Mouse (Mus musculus) left cerebral cortex, adult 18-20 months (tissue): Measurements from ENCODE around the gene Stard3. TPM values are rescaled to one million over a fixed set of nuclear protein-coding genes. Genes with fewer than 3 reads are reported as not detected.

Experiments used
- DNase-seq, 2 experiments: peaks; one replicate each; pipeline ENCODE4 v3.0.0; 2021 to 2022; ENCODE audit warnings: low spot score in 2 of 2, mixed read lengths in 1 of 2
- total RNA-seq, 2 experiments: library from RNA; stranded (reverse); gene quantifications; 2 replicates each; pipeline ENCODE4 v1.2.3; 2021

The Stard3 gene
- total RNA-seq, 2 experiments from 2014 or later = 39.8 to 40.9 TPM

- DNase-seq = peak in 1 of 2 experiments; percentile 66
Measured at GRCm38 (mm10) chr11:98346168-98346567, 12.0 kb upstream of the Stard3 start.

DNA sequence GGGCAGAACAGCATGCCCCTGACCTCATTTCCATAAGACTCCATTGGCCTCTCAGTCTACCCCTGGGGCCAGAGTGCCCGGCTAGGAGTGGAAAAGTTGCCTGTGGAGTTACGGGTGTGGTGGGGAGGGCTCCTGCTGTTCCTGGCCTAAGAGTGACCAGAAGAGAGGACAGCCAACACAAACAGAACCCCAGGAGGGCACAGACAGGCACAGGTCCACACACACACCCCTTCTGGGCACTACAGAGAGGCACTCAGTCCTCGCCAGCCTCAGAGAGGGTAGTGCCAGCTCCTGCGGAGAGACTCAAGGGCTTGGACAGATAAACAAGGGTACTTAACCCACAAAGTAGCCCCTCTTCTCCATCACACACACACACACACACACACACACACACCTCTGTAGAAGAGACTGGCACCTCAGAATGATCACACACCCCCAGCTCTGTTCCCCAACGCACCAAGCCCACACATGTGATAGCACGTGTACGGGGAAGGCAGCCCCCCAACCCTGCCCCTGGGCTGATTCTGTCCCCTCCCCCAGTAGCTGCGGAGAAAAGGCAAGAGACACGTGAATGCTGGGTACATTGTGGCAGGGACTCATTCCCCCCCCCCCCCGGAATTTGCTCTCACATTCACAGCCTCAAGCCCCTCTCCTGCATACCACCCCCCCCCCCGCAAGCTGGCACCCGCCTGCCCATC is 10.6 kb upstream of the Stard3 start:
- DNase-seq = no peak

DNA sequence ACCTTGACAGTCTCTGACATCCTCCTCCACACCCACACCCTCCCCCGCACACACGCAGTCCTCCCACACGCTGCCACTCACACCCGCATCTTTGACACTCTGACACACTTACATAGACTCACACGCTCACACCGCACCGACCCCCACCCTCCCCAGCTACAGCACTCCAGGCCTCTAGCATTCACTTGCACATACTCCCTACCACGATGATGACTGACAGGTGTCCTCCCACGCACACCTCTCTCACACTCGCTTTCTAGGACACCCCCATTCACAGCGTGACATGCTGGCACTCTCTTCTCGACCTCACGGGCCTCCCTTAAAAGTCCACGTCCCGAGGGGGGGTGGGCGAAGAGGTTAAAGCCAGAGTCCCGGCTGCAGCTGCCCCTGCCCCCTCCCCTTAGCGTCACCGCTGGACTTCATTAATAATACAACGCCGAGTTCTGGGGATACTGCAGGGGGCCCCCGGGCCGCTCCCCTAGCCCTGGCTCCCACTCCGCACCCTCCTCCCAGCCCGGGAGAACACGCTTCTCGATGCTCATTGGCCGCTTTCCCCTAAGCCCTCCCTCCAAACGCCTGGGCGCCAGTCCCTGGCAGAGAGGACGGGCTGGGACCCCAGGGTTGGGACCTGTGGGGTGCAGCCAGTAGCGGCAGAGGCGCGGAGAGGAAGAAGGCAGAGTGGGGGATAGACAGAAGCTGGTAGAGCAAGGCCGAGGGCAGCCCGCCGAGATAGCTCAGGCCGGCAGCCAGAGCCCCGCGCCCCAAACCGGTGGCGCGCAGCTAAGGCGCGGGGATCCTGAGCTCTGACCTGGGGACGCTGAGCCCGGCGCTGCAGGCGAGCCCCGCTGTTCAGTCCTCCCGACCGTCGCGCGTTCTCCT is 9.8 kb upstream of the Stard3 start, which contains the start of gene Ppp1r1b:
Ppp1r1b (plus strand) TSS at position 322 of the 879 bp plus-strand sequence.
- peak; percentile 72 to 82 for DNase-seq

DNA sequence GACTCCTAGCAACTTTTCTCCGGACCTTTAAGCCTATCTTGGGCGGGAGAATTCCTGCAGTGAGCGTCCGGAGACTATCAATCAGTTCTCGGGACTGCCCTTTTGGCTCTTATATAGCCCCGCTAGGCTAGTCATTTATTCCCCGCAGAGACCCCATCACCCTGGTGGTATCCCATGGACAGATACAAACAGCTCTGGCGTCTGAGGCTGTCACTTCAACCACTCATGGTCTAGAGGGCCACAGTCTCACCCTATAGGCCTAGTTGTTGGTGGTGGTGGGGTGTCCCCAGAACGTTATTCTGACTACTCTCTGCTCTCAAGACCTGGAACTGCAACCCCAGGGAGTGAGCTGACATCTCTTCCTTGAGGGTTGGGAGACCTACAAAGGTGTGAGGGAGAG is 8.9 kb upstream of the Stard3 start:
- no peak for DNase-seq

DNA sequence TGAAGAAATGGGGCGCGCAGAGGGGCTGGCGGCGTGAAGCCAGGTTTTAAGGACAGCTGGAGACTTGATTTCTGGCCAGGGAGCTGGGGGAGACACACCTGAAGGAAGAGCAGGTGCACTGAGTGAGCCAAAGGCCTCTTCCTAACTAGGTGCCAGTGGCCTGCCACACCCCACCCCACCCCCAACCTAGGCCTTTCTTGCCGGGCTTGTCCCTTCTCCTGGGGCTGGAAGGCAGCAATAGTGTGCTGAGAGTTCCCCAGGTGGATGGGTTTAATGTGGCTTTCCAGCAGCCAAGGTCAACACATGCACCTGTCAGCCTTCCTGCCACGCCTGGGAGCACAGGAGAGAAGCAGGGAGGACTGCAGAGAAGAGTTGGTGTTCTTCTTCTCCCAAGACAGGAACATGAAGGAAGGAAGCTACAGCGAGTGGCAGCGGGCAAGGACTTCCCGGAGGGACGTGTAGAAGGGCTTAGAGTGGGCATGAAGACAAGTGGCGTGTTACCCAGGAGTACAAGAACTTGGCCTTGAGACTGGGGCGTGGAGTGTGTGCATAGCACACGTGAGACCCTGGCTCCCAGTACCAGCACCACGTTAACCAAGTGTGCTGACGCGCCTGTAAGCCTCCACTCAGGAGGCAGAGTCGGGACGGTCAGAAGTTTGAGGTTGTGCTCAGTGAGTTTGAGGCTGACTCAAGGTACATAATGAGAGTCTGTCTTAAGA is 5.7 kb upstream of the Stard3 start:
- no peak for DNase-seq

GRCm38 (mm10) chr11:98353651-98354211 is 4.4 kb upstream of the Stard3 start:
- DNase-seq = peak in 1 of 2 experiments; percentile 56

DNA sequence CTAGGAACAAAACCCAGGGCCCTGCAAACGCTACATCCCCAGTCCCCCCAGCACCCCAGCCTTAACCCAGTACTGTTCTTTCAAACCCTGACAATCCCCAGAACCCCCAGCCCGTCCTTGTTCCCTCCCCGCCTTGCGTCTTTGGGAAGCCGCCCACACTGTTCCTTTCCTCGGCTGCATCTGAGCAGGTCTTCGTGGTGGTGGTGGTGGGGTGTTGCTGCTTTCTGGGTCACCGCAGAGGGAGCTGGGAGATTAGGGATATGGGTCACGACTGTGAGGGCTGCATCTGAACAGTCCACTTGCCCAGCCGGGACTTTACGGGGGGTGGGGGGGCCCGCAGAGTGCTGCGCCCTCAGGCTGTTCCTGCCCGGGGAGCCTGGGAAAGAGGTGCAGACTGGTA is 3.7 kb upstream of the Stard3 start:
- peak; percentile 59 to 67 for DNase-seq

- peak; percentile 56 to 62 for DNase-seq
Measured at GRCm38 (mm10) chr11:98355732-98356299, 2.4 kb upstream of the Stard3 start.

DNA sequence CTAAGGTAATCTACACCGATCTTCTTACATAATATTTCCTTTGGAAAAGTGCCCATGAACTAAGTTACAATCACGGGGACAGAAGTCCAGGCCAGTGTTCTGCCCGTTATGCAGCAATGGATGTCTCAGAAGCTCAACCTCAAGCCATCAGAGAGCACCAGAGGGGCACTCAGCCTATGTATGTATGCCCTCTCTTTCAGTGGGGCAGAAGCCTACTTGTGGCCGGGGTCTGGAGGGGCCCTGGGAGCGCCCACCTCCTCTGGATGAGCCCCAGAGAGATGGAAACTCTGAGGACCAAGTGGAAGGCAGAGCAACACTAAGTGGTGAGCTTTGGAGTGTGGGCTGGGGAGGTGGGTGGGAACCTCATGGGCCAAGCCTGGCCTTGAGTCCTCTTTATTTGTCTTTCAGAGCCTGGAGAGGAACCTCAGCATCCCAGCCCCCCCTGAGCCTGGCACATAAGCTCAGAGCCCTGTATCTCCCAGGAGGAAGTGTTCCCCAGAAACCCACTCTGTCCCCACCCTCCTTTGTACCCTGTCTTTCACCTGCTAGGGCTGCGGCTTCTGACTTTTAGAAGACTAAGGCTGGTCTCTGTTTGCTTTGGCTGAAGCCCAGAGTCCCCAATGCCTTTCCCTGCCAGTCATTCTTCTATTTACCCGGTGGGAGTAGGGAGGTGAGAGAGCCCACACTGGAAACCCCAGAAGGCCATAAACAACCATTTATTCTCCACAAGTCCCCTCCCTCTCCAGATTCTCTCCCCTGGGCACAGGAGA is 1.4 kb upstream of the Stard3 start:
- DNase-seq = no peak

- DNase-seq = no peak
Measured at GRCm38 (mm10) chr11:98357396-98358160, 590 bp upstream of the Stard3 start.

DNA sequence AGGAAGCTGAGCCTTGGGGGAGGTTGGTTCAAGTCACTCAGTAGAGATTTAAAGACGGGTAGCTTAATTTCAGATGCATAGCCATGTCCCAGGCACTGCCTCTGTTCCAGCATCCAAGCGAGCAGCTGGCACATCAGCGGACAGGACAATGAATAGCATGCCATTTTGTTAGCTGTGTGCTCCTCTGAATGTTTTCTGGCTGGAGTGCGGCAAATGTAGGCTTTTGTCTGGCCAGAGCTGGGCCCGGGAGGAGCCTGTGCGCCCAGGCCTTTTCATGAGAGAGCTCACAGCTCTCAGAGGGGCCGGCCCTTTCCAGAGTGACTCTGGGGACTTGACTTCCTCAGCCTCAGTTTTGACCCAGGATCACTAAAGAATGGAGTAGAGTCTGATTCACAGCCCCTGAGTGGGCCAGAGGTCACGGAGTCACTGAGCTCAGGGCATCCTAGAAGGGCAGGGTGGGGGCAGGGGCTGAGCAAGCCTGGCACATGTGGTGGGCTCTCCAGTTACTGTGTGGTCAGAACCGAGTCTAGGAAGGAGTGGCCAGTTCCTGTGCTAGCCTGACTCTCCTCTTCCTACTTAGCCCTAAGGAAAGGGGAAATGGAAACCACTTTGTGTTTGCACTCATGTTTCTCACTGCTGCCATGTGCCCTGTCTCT is 2.8 kb downstream of the Stard3 start:
- no peak for DNase-seq

- no peak for DNase-seq
Measured at GRCm38 (mm10) chr11:98363817-98364216, 5.6 kb downstream of the Stard3 start.

DNA sequence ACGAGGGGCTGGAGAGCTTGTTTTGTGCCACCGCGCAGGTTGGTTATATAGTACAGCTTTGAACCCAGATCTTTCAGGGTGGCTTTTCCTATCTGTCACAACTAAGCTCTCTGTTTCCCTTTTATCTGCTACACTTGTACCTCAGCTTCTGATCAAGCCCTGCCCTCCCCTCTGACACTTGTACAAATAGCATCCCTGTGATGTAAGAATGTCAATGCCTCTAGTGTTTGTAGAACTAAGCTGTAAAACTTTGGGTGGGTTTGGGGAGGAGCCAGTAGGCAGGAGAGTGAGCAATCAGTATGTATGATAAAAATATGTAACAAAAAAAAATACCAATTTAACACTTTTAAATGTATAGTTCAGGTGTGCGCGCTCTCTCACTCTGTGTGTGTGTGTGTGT is 6.2 kb downstream of the Stard3 start:
- no peak for DNase-seq

DNA sequence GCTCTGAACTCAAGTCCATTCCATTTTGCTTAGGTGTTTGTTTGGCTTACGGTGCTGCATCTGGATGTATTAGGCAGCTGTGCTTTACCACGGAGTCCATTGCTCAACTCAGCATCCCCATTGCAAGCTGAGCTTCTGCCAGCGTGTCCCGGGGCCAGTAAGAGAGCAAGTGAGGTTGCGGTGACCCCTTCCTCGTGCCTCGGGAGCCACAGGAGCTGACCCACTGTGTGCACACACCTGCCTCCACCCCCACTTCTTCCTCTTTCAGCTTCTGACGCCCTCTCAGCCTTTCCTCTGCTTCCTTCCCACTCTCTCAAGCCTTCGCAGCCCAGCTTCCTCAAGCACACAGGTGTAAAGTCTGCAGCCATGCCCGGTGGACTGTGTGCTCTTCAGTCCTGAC is 8.1 kb downstream of the Stard3 start:
- no peak for DNase-seq

DNA sequence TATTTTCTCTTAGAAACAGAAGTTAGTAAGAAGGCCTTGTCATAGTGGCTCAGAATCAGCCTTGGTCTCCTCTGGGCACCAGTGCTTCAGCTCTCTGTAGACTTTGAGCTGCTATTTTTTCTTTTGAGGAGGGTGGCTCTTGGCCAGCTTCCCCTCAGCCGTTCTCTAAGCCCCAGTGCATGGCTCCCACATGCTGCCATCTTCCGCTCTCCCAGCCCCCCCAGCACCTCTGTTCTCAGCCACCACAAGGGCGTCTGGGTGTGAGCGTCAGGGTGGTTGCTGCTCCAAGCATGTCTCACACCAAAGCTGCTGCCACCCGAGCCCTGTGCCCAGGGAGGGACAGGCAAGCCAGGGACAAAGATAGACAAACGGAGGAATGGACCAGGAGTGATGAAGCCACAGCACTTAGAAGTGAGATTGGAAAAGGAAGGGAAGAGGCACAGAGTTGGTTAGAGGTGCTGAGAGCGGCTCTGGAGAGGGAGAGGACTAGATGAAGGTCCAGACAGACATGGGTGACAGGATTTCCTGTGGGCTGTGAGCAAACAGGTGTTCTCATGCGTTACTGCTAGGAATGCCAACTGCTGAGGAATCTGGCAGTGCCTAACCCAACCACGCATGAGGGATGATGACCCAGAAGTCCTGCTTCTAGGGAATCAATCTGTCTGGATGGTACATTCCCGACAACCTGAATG is 9.1 kb downstream of the Stard3 start:
- peak in 1 of 2 experiments; percentile 72 for DNase-seq

- no peak for DNase-seq
Measured at GRCm38 (mm10) chr11:98367863-98368186, 9.7 kb downstream of the Stard3 start.

GRCm38 (mm10) chr11:98369337-98369736 is 11.2 kb downstream of the Stard3 start:
- no peak for DNase-seq

- no peak for DNase-seq
Measured at GRCm38 (mm10) chr11:98370588-98370987, 12.4 kb downstream of the Stard3 start.
